Mouse (Mus musculus): ENCODE measurements around the gene Hltf.
A peak's percentile ranks its signal among the peaks of the same experiment; 100 is the strongest.

Gene Hltf

DNA sequence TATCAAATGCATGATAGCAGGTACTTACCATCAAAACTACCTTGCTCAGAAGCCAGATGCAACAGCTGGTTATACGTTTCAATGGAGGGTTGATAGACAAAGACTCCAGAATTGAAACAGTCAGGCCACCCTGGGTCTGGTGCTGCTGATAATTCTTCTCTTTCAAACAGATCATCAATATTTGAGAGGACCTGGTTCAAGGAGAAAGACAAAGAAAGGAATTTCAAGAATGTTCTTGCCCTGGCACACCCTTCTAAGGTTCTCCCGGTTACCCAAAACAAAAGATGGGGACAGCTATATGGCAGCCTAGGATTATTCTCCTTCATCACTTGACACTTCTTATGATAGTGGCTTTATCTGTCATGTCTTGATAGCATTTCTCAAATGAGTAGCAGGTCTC lies 92.9 kb downstream of the Hltf start:
- no peak for DNase-seq

DNA sequence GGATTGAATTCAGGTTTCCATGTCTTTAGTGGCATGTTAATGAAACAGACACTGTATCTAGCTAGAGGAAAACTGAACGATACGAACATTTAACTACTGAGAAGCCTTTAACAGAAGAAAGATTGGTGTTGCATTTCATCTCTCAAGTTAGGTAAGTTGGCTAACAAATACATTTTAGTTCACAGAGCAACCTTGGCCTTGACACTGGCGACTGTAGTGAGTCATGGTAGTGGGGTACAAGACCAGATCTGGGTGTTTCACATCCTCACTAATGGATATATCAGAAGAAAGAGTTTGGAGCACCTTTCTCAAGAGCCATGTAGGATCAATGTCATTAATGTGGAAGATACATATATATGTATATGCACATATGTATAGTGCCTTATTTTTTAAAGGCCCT lies 94.0 kb downstream of the Hltf start:
- no peak for DNase-seq

DNA sequence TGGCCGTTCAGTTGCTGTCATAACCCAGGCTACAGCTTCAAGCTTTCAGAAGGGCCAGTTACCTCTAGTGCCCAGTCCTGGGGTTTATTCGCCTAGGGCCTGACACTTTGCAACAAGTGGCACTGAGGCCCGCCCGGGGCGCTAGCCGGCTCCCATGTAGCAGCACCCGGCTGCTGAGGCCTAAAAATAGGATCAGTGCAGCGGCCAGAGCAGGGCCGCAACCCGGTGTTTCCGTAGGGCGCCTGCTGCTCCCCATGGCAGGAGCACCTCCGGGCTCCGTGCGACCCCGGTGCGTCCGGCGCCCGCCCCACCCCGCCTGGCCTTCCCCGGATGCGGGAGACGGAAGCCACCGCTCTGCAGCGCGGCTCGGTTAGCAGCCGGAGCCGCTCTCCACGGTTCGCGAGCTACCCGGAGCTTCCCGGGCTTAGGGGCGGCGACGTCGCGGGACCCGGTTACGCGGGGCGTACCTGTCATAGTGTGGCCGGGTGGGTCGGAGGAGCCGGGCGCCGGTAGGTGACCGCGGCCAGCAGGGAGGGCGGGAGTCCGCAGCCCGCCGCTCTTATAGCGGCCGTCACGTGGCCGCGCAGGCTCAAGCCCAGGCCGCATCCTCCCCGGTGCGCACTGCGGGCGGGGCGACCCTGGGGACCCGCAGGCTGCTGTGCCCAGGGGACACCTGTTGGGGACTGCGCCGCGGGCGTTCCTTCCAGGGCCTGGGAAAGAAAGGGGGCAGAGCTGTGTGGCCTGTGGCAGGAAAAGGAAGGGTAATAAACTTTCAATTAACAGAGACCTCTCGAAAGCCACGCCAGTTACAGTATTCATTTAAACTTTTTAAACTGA lies 97.1 kb downstream of the Hltf start, which contains the start of gene Gyg:
Gene Gyg (minus strand): TSS at position 787 of the 837 bp plus-strand sequence.
- DNase-seq = peak; percentile 50

DNA sequence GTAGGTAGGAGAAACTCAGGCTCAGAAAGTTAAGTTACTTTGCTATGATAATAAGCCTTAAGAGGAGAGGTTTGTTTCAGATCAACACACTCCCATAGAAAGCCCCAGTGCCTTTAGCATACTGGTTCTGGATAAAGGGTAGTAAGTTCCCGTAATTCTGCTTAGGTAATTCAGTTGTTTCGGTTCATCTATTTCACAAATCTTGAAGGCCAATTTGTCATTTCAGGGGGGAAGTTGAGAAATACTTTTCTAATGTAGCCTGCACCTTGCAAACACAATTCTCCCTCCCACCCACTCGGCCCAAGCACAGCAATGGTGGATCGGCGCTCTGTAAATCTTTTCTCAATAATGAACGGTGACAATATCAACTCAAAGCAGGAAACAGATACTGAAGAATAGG lies 97.9 kb downstream of the Hltf start:
- DNase-seq = no peak

DNA sequence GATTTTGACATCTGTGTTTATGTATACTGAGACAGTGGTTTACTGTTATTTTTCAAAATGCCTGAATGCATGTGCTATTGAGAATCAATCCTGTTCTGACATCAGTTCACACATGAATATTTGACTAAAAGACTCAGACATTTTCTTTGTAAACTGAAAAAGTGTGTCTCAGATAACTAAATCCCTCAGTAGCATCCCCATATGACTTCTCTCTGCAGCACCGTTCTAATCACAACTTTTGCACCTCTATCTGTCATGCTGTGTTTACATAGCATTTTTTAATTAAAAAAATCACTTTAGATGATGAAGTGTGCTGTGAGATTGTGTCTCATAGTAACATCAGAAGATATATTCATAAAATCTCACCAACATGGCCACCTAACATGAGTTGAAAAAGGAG lies 109.9 kb downstream of the Hltf start:
- no peak for DNase-seq

Data from right cerebral cortex, postnatal 4 days (tissue).